Mouse (Mus musculus) ES-Bruce4 (cell line): Measurements from ENCODE around the gene H2-DMa.

ENCODE experiments used
- CTCF ChIP-seq: IDR thresholded peaks from one replicate; pipeline ENCODE4 v1.8.1; 2011; ENCODE audit warnings: low read depth, low read length
- POLR2A ChIP-seq: IDR thresholded peaks from one replicate; pipeline ENCODE4 v1.8.1; 2011; ENCODE audit warnings: low read length; ENCODE audit not compliant: insufficient read depth

- TF ChIP-seq CTCF (no peak), POLR2A (no peak)
Measured at GRCm38 (mm10) chr17:34108460-34108859, 10.9 kb upstream of the H2-DMa start.
